Mouse (Mus musculus) stomach, postnatal 0 days (tissue): ENCODE results near the gene Nsg2.

Source experiments
- CTCF ChIP-seq: IDR thresholded peaks from 2 replicates; pipeline ENCODE4 v1.5.1; 2016; ENCODE audit warnings: antibody characterized with exemption, low read depth, mild to moderate bottlenecking, moderate library complexity
- EP300 ChIP-seq: optimal IDR thresholded peaks from 2 replicates; pipeline ENCODE3; 2016; ENCODE audit warnings: antibody characterized with exemption

- no peak for TF ChIP-seq CTCF
- TF ChIP-seq EP300 = no peak
Measured at GRCm38 (mm10) chr11:31981830-31982229, 18.4 kb upstream of the Nsg2 start.
